Mouse (Mus musculus) adrenal gland (tissue): ENCODE results near the gene Fcgrt.
"Not testable (repeated sequence)": the region's sequence is repeated elsewhere in the genome, so short reads cannot be mapped to it uniquely, and the experiment has no call there.

Experiments
- intact Hi-C: fragments of 180-260 bp; cut with DNase I; formaldehyde crosslinking; loops from one replicate; pipeline ENCODE4 v1.15.1; 2025
- long read RNA-seq, 2 experiments: library from polyadenylated mRNA; unstranded; transcript quantifications; one replicate each; pipeline ENCODE4 v2.0.0; 2020; ENCODE audit warnings: borderline replicate concordance in 1 of 2; ENCODE audit not compliant: insufficient replicate concordance in 1 of 2

Fcgrt gene
- long read RNA-seq, experiment 1, transcript Fcgrt-203 (7 exons, 1,602 nt), result minor isoform, 14 of 97 reads
- long read RNA-seq, experiment 1, transcript Fcgrt-201 (7 exons, 1,770 nt), result major isoform, 72 of 97 reads
- long read RNA-seq, experiment 1, partial matches to known transcripts, result 7 of 97 reads
- long read RNA-seq, experiment 1, other reads (novel, unspliced or antisense), result 4 of 97 reads
- long read RNA-seq, experiment 2, transcript Fcgrt-203 (7 exons, 1,602 nt), result minor isoform, 13 of 119 reads
- long read RNA-seq, experiment 2, transcript Fcgrt-201 (7 exons, 1,770 nt), result major isoform, 86 of 119 reads
- long read RNA-seq, experiment 2, partial matches to known transcripts, result 12 of 119 reads
- long read RNA-seq, experiment 2, other reads (novel, unspliced or antisense), result 6 of 119 reads

GRCm38 (mm10) chr7:45103652-45104180 is at the start of gene Fcgrt:
Fcgrt (minus strand) TSS chr7:45103851.
- intact Hi-C loops, result no loop called here

GRCm38 (mm10) chr7:45153052-45153451 is 49.4 kb upstream of the Fcgrt start:
- intact Hi-C loops, result not testable (repeated sequence)

GRCm38 (mm10) chr7:45151303-45151702 is 47.7 kb upstream of the Fcgrt start:
- intact Hi-C loops, result no loop called here

- intact Hi-C loops, result no loop called here
Observed at GRCm38 (mm10) chr7:45150321-45150720, 46.7 kb upstream of the Fcgrt start.

- intact Hi-C loops, result no loop called here
Observed at GRCm38 (mm10) chr7:45149545-45149944, 45.9 kb upstream of the Fcgrt start.

- intact Hi-C loops, result no loop called here
Observed at GRCm38 (mm10) chr7:45148534-45149098, 45.0 kb upstream of the Fcgrt start.

- intact Hi-C loops, result no loop called here
Observed at GRCm38 (mm10) chr7:45147899-45148298, 44.2 kb upstream of the Fcgrt start.

GRCm38 (mm10) chr7:45147267-45147666 is 43.6 kb upstream of the Fcgrt start:
- intact Hi-C loops, result no loop called here

- intact Hi-C loops, result no loop called here
Observed at GRCm38 (mm10) chr7:45145460-45145859, 41.8 kb upstream of the Fcgrt start.

- intact Hi-C loops, result no loop called here
Observed at GRCm38 (mm10) chr7:45144368-45145174, 40.9 kb upstream of the Fcgrt start.

GRCm38 (mm10) chr7:45141914-45142313 is 38.3 kb upstream of the Fcgrt start:
- intact Hi-C loops, result no loop called here

GRCm38 (mm10) chr7:45141319-45141718 is 37.7 kb upstream of the Fcgrt start:
- intact Hi-C loops, result no loop called here

- intact Hi-C loops, result no loop called here
Observed at GRCm38 (mm10) chr7:45139904-45140723, 36.5 kb upstream of the Fcgrt start.

- intact Hi-C loops, result no loop called here
Observed at GRCm38 (mm10) chr7:45138403-45138802, 34.8 kb upstream of the Fcgrt start.

GRCm38 (mm10) chr7:45137171-45138006 is 33.7 kb upstream of the Fcgrt start:
- intact Hi-C loops, result no loop called here

- intact Hi-C loops, result loop anchor here (1.0 kb wide), 1 partner anchor 56 kb away; no protein-coding TSS in a partner anchor
Observed at GRCm38 (mm10) chr7:45135993-45136567, 32.4 kb upstream of the Fcgrt start, which contains the start of the genes Gm45713 and Flt3l. Gm45713 (minus strand) TSS chr7:45136231. Flt3l (minus strand) TSS chr7:45136432.

GRCm38 (mm10) chr7:45135370-45135769 is 31.7 kb upstream of the Fcgrt start:
- intact Hi-C loops, result no loop called here

- intact Hi-C loops, result no loop called here
Observed at GRCm38 (mm10) chr7:45134544-45135026, 30.9 kb upstream of the Fcgrt start.

- intact Hi-C loops, result no loop called here
Observed at GRCm38 (mm10) chr7:45133446-45134159, 30.0 kb upstream of the Fcgrt start.
